Mouse (Mus musculus) frontal cortex, adult 2 months (tissue): Measurements from ENCODE around the gene Ntng2. TPM values are rescaled to one million over a fixed set of nuclear protein-coding genes. Genes with fewer than 3 reads are reported as not detected.

ENCODE experiments used
- DNase-seq, 2 experiments: peaks; one replicate each; pipeline ENCODE4 v3.0.0; 2022; ENCODE audit warnings: low spot score in 1 of 2; ENCODE audit errors: extremely low spot score in 1 of 2
- polyA plus RNA-seq: library from polyadenylated mRNA; depleted of rRNA; stranded (reverse); fragments of >200 nt; gene quantifications from 2 replicates; pipeline ENCODE4 v1.2.3, GENCODE M21; 2012; rRNA removed

Ntng2 gene
- 47.4 and 50.5 TPM in 2 replicates for polyA plus RNA-seq

DNA sequence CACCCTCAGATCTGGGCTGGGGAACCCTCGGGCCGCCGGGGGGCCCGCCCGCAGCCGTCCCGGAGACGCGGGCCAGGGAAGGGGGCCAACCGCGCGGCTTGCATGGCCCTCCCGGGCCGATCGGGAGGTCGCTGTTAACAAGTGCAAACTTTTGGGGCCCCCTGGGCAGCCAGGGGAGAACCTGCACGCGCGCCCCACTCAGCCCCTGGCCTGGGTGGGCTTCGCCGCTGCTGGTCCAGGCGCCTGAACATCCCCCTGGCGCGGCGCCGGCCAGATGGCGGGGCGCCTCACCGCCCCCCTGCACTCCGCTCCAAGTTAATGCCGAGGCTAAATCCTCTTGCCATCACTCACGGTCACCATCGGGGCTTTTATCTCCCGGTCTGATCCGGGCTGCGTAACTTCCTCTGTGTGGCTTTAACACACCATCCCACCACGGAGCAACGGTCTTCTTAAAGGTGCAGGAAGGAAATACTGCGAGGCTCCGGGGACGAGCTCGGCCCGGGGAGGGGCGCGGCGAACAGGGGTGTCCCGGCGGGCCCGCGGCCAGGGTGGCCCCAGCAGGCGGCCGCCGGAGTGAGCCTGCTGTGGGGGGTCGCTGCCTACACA, at the start of gene Ntng2:
Gene Ntng2, minus strand, starts transcription at position 407 of the 606 bp plus-strand sequence.
- peak in 1 of 2 experiments; percentile 59 for DNase-seq

DNA sequence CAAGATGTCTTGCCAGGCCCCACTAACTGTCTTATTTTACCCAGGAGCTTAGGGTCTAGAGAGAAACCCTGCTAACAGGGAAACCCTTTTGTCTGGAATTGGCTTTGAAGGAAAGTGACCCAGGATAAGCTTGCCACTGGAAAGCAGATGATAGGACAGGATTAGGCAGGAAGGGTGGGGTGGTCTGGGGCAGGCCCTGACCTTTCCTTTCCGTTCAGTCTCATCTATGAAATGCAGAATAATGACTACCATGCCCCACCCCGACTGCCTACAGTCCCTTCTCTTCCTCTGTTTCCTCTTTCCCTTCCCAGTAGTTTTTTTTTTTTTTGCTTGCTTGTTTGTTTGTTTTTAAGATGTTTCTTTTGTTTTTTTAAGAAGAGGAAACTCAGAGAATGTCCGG, 42.8 kb upstream of the Ntng2 start:
- DNase-seq, result no peak

DNA sequence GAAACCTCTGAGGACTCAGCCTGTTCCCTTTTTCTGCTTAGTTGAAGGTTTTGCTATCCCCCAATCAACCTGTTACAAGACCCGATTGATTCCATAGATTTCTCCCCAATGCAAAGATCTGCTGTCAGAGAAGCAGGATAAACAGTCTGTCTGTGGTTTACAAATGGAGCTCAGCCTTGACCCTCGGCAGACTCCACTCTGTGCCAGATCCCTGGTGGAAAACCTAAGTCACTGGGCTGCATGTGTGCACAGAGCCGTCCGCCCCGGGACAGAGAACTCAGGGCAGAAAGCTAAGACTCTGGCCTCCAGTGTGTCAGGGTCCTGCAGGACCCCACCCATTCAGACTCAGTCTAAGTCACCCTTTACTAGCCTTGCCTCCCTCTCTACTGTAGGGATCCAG, 34.8 kb upstream of the Ntng2 start:
- DNase-seq, result no peak

DNA sequence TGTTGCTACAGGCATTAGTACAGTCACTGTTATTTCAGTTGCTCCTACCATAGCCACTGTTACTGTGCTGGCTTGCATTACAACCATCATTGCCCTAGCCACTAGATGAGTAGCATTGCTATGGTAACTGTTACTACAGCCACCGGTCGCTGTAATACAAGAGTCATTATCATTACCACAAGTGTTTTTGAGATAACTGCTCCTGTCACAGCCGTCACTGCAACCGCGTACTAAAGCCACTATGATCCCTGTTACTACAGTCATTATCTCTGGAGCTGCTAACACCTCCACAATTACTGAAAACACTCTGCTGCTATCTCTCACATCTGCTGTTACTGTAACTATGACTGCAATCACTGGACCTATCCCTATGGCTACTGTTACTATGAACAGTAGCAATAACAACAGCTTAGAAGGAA, 24.9 kb upstream of the Ntng2 start:
- no peak for DNase-seq

DNA sequence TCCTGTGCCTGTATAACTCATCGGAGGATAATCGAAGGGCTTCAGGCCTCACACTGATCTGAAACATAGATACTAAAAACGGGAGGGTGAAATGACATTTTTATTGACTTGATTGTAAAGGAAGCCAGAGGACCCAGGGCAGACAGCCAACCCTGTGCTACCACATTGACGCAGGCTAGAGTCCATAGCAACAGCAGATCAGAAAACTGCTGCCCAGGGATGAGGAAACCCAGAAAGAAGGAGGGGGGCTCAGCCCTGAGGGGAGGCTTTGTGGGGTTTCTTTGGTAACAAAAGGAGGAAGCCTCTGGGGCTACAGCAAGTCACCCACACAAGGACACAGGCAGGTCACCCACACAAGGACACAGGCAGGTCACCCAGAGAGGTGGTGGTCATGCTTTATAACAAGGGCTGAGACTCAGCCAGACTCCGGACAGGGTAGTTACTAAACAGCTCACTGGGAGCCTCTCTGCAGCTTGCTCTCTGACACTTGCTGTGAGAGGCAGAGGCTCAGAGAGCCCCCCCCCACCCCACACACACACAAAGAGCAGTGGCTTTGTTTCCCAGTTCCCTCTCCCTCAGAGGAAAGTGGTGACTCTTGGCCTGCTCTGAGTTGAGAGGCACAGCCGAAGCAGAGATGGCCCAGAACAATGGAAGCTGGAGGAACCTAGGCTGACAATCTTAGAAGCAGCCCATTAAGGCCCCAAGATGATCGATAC, 19.2 kb upstream of the Ntng2 start:
- no peak for DNase-seq

DNA sequence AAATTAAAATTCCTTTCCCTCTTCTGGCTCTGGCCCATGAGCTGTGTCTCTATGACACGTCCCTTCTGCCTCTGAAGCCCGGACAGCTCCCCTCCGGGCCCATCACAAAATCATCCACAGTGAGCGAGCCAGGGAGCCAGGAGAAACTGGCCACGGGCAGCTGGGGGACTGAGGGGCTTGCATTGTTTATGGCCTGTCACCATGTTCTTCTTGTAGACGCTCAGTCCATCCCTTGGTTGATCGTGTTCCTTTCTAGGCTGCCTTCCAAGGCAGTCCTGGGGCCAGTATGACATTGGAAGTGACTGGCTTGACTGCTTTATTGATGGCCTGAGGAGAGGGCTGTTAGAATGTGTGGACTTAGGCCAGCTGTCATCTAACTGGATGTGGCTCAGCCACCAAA, 18.3 kb upstream of the Ntng2 start:
- no peak for DNase-seq

DNA sequence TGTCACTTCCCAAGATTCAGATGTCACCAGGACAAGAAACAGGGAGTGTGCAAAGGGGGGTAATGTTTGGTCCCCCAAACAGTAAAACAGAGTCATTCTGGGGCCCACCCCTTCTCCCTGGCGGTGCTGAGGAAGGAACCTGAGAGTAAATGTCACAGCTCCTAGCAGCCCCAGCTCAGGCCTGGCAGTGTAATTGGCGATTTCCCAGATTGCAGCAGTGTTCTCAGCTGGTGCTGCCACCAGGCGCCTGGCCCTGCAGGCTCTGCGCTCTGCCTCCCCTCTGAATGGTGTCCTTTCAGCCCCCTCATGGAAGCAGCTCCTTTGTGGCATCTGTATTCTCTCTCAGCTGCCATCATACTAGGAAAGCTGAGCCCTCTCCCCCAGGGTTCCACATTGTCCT, 14.0 kb upstream of the Ntng2 start:
- DNase-seq, result peak in 1 of 2 experiments; percentile 33

DNA sequence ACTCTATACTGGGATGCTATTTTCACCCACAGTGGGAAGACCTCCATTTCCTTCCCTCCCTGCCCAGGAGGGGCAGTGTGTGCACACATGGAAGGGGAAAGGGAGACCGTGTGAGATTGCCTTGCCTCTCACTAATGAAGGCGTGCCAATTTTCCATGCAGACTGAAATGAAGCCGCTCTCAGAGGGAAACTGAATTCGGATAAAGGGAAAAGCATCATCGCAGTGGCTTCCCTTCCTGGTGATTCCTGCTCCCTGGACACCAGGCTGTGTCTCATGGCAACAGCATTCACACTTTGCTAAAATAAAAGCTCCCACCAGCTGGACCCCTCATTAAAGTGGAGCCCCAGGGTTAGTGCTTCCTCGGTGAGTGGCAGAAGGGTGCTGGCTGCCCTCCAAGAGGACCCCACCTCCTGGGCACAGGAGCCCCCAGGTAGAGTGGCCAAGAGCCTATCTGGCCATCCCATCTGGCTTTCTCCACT, 9.7 kb upstream of the Ntng2 start:
- no peak for DNase-seq

DNA sequence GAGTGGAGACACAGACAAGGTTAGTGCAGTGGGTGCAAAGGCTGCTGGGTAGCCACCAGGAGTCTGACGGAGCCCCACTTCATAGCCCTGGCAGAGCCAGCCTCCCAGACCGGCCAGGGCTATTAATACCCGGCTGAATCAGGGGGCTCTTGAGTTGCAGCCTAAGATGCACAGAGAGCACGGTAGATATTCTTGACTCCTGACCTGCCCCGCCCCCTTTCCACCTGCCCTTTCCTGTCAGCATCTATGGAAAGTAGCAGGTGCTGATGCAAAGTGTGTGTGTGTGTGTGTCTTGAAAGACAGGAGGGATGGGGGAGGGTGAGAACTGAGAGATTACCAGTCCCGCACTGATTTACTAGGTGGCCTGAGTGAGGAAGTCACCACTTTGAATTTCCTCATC, 8.3 kb upstream of the Ntng2 start:
- DNase-seq, result no peak

DNA sequence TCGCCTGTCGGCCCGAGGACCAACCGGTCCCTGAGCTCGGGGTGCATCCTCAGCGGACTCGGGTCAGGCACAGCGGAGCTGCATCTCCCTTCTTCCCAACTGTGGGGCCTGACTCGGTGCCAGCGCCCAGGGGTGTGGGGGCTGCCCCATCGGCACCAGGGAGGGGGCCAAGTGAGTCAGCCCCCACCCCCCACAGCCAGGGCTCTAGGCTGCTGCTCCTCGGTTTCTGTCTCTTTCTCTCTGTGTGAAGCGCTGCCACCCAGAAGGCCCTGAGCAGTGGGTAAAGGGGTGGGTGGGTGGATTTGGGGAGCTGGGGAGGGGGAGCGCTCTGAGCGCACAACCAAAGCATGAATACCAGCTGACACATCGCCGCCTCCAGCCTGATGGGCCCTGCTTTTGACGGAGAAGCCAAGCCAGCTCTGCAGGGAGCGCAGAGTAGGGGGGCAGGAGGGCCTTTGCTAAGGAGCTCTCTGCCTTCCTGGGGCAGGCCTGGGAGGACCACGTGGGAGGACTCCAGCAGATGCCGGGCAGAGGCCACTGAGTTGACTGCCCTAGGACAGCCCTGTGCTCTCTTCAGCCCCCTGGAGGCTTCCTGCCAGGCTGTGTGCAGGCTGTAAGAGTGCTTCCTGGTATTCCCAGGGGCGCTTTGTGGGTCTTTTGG, 530 bp upstream of the Ntng2 start:
- DNase-seq, result peak in 1 of 2 experiments; percentile 71

DNA sequence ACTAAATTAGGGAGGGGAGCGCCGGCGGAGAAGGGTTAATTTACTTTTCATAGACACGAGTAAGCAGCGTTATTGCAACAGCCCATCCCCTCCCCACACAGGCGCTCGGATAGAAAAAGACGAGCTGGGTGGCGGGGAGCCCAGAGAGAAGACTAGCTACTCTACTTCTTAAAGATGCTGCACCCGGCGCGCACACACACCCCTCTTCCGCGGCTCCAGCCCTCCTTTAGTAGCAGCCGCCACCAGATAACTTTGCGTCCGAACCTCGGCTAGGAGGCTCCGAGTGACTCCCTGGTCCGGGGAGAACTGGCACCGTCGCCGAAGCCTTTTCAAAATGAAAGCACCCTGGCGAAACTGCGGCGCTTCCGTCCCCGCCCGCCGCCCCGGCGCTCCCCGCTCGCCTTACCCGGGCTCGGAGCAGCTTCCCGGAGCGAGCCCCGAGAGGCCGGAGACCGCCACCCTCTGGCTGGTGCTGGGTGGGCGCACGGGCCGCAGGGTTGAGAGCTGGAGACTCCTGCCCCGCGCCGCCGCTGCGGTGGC, 676 bp downstream of the Ntng2 start:
- DNase-seq, result peak in 1 of 2 experiments; percentile 46

DNA sequence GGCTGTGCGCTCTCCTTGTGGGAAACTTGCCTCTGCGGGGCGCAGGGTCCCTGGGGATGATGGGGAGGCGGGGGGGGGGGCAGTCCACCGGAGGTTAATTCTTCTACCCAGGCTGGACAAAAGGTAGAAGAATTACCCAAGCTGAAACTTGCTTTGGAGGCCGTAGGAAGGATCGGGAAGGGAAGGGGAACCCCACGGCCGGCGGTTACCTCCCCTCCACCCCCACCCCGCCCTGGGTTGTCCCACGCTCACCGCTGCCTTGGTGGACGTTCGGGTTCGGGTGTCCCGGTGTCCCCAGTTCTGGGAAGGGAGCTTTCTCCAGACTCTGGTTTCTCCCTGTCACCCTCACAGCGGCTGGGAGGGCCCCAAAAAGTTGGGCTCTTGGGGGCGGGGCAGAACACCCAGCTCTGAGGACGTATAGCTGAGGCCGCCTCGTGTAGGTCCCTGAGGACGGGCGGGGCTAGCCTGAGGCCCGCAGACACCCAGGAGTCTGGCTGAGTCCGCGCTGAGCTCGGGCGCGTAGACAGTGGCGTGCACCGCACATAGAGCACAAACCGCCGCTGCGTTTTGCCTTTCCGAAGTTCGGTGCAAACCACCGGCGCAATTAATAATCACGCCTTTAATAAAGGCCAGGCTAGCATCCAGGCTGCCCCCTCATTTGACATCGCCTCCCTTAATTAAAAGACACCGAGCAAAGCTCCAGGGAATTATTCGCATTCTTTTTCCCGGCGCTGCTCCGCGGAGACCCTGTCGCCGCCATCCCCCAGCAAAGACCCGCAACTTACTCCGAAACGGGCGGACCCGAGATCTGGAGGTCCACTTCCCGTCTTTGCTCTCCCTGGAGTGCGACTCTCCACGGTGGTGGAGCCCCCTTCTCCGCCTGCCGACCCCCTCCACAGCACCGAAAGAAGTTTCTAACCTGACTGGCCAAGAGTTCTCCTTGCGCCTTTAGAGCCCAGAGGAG, 1.4 kb downstream of the Ntng2 start:
- peak in 1 of 2 experiments; percentile 26 for DNase-seq

DNA sequence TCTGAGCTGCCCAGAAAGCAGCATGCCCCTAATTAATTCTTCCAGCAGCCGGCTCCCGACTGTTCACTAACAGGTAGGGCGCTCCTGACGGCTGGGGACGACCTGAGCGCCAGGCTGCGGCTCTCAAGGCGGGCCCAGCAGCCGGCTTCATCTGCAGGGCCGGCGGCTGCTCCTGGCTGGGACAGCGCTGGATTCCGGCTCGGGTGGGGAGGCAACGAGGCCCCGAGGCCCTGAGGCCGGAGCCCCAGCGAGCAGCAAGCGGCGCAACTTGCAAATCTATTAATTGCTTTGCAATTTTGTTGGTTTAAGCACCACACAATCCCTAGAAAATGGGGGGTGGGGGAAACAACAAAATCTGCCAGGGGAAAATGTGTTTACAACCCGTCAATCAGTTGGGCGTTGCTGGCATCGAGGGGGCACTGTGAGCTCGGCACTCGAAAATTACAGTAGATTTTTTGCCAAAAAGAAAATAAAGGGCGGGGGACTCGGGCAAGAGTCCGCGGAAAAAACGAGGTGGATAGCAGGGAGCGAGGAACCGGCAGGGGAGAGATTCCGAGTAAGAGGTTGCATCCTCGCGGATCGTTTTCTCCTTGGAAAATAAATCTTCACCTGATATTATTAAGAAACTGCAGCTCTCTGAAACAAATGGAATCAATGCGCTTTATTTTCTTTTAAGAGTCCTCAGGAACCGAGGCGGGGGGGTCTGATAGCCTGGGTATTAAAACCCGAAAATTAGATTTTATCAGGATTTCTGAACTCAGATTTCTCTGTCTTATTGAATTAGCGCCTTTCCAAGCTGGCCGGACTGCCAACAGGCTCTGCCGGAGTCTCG, 2.3 kb downstream of the Ntng2 start:
- no peak for DNase-seq

DNA sequence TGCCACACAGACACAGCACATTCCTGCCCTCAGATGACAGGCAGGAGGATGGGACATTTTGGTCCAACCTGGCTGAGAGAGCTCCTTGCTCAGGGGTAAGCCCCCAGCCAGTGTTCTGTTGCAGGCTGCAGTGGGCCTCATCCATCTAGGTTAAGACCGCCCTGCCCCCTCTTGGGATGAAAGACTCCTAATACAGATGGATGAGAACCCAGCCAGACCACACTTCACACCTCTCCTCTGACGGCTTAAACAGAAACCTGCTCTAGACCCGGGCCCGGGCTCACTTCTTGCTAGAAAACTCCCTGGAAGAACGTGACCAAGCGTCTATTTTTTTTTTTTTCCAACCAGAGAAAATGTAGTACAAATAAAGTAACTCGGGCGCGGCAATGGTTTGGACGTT, 3.0 kb downstream of the Ntng2 start:
- no peak for DNase-seq

DNA sequence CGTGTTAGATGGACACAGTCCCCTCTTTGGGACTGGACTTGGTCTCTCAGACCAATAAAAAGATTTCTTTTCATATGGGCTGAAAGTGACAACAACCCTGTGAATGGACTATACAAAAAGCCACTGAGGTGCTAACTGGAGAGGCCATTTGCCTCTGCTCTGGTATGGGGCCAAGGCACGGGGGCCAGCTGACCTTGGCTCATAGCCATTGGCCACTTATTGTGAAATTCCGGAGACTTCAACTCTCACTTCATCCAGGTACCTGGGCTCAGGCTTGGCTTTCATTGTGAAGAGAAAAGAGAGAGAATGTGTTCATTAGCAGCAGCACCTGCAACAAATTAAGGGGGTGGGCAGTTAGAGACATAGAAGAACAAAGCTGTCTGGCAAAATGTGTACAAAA, 4.3 kb downstream of the Ntng2 start:
- no peak for DNase-seq

DNA sequence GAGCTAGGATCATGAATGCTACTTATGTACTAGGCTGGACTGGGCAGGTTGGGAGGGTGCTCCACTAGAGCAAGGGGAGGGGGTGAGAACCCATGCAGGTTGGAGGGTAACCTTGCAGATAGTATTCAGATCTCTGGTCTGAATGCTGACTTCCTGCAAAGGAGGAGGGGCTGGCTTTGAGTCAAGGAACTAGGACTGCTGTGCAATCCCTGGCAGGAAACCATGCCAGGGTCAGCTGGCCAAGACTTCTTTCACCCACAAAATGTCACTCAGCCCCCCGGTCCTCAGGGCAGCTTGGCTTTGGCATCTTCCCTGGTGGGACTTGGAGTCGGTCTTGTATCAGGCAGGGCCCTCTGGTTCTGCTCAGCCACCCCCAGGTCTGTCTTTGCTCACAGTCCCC, 5.4 kb downstream of the Ntng2 start:
- DNase-seq, result no peak

DNA sequence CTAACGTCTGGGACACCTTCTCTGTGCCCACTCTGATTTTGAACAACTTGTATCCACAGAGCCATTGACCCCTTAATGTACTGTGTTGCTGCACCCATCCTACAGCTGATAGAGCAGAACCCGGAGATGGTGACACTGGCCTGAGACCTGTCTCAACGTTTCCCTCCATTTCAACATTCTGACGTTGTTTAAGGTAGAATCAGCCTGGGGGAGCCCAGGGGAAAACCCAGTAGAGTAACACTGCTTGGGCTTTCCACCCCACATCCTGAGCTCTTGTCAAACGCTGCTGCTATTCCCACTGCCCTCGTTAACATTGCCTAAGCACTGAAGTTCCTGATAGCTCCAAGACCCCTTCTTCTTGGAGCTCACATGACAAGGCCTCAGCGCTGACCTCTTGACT, 5.9 kb downstream of the Ntng2 start:
- DNase-seq, result no peak

DNA sequence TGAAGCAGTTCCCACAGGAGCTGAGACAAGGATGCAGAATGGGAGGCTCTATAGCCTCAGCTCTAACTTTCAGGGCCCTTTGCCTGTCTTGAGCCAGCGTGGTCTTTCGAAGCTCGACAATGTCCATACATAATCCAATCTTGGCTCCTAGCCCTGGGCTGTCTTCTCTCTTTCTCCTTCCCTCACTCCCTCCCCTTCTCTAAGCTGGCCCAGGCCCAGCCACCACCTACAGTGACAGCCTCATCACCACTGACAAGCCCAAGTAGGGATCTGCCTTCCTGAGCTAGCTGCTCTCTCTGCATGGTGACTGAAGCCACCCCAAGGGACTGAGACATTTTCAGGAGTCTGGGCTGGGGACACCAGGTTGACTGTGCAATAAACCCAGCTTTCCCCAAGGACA, 6.5 kb downstream of the Ntng2 start:
- DNase-seq, result peak in 1 of 2 experiments; percentile 61

DNA sequence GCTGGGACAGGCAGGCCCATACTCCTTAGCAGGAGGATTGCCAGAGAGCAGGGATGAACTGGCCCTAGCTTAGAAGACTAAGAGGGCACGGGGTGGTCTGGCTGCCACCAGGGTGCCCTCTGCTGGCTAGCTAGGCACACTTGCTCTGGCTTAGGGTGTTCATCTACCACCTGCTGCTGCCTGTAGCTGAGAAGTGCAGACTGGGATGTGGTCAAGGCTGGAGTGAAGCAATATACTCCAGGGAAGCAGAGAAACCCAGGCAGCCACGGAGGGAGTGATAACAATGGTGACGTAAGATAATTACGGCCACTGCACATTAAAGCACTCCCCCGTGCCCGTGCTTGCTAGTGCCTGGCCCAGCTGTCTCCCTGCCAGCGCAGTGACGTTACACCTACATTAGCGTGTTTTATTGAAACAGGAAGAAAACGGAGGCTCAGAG, 7.4 kb downstream of the Ntng2 start:
- no peak for DNase-seq
